ENCODE assay signal across 21 mouse cellular contexts in genomic region chr3:152243304-152243703, GRCm38 (mm10). TPM values are rescaled to one million over a fixed set of nuclear protein-coding genes. Genes with fewer than 3 reads are reported as not detected.
DNase-seq lines count a peak whose midpoint lies in the region; ATAC-seq and TF ChIP-seq lines count a peak whose summit lies in the region.
"Had no signal": no experiment of that assay in that cellular context is flagged by ENCODE, and none has a peak within 500 bp of the region (broad histone marks: within the 10 kb centered on the region; RNA-seq: fewer than 3 reads in every experiment).

No protein-coding gene starts in this region.

- TF ChIP-seq EP300 in CH12.LX (IDR thresholded peaks at IDR 0.05; ENCODE audit: low read length), result no peak

- 79% methylated on average over 4 of the region's 4 CpGs for WGBS in midbrain, embryonic 11.5 days
- WGBS in midbrain, postnatal 0 days, result 81% methylated on average over 4 of the region's 4 CpGs

- no peak for TF ChIP-seq CTCF in midbrain, postnatal 0 days (IDR thresholded peaks at IDR 0.05)
- no peak for TF ChIP-seq CTCF in CH12.LX (conservative IDR thresholded peaks at IDR 0.05 in 1 of 2, IDR thresholded peaks at IDR 0.05 in 1 of 2; ENCODE audit: low read depth in 2 of 2, low read length in 2 of 2)

- TF ChIP-seq POLR2A in CH12.LX (IDR thresholded peaks at IDR 0.05; ENCODE audit: low read depth, low read length) (peak; percentile 31; the same call in 1 of the 2 replicates), myocyte (IDR thresholded peaks at IDR 0.05; ENCODE audit: insufficient read length, low read depth) (no peak)

- no peak overlapping the region for H3K9ac ChIP-seq in midbrain, embryonic 11.5 days (ENCODE audit: low read length)
- H3K9ac ChIP-seq in midbrain, postnatal 0 days (replicated peaks; ENCODE audit: low read length, poor library complexity, severe bottlenecking), result no peak overlapping the region
- no peak overlapping the region for H3K9ac ChIP-seq in CH12.LX (ENCODE audit: insufficient read depth, low read depth)
- H3K9ac ChIP-seq: embryonic facial prominence, embryonic 12.5 days; forebrain, embryonic 13.5 days; forebrain, embryonic 15.5 days; forebrain, postnatal 0 days had no signal

- in situ Hi-C loops in CH12.LX (cut with MboI; ENCODE audit: low pct_ligation_motif_present, low pct_unique_long_range_greater_than_20kb, low sequenced_read_pairs), result no loop called here

- no peak for TF ChIP-seq RAD21 in CH12.LX (IDR thresholded peaks at IDR 0.05; ENCODE audit: low read depth, low read length)

- dilution Hi-C loops in CH12.LX (cut with MboI; ENCODE audit: extremely low pct_ligation_motif_present, extremely low pct_unique_long_range_greater_than_20kb, low sequenced_read_pairs), result no loop called here

- DNase-seq in midbrain, embryonic 11.5 days (ENCODE audit: low spot score, missing footprints), result peak; percentile 77
- DNase-seq in midbrain, postnatal 0 days (ENCODE audit: low spot score), result no peak
- DNase-seq in CH12.LX (ENCODE audit: extremely low read depth), result no peak
- no peak for DNase-seq in testis, postnatal 10 days (ENCODE audit: low spot score)
- DNase-seq: adrenal gland, adult 8-10 months; adrenal gland, postnatal 14 days; adrenal gland, postnatal 36 days; cerebellum, adult 11-12 months; cerebellum, adult 2 months; cerebellum, adult 9-10 months; cerebellum, postnatal 10 days; cerebellum, postnatal 25 days; forebrain, postnatal 0 days had no signal

- H3K79me2 ChIP-seq in CH12.LX (replicated peaks; ENCODE audit: control insufficient read depth, extremely low read depth, insufficient read depth, poor library complexity, severe bottlenecking) (no peaks in the 10 kb centered on the region), myocyte (ENCODE audit: control insufficient read depth, insufficient read depth) (no peaks in the 10 kb centered on the region)

- no peak overlapping the region for H3K4me3 ChIP-seq in midbrain, embryonic 11.5 days (ENCODE audit: low read depth, low read length)
- H3K4me3 ChIP-seq in midbrain, postnatal 0 days (ENCODE audit: low read depth, low read length), result no peak overlapping the region
- H3K4me3 ChIP-seq in CH12.LX (replicated peaks in 1 of 3; ENCODE audit: low read depth in 2 of 3, low read length in 2 of 3, poor library complexity in 1 of 3) (no peak overlapping the region), myocyte (no peak overlapping the region)
- H3K4me3 ChIP-seq: embryonic facial prominence, embryonic 10.5 days; embryonic facial prominence, embryonic 12.5 days; forebrain, embryonic 13.5 days; forebrain, embryonic 15.5 days had no signal

- no peaks in the 10 kb centered on the region for H3K27me3 ChIP-seq in midbrain, embryonic 11.5 days (ENCODE audit: control insufficient read depth, insufficient read depth, low read length)
- H3K27me3 ChIP-seq in midbrain, postnatal 0 days (ENCODE audit: insufficient read depth, low read length), result no peaks in the 10 kb centered on the region
- H3K27me3 ChIP-seq in CH12.LX (replicated peaks), result no peaks in the 10 kb centered on the region
- no peaks in the 10 kb centered on the region for H3K27me3 ChIP-seq in myocyte (ENCODE audit: control insufficient read depth, insufficient read depth, insufficient read length)
- H3K27me3 ChIP-seq: embryonic facial prominence, embryonic 12.5 days; forebrain, embryonic 13.5 days; forebrain, embryonic 15.5 days; Patski had no signal

- H3K4me2 ChIP-seq in midbrain, embryonic 11.5 days, result no peak overlapping the region
- no peak overlapping the region for H3K4me2 ChIP-seq in midbrain, postnatal 0 days (ENCODE audit: low read depth, low read length, poor library complexity, severe bottlenecking)
- H3K4me2 ChIP-seq in CH12.LX (ENCODE audit: insufficient read depth, low read depth, poor library complexity, severe bottlenecking) (no peak overlapping the region), myocyte (ENCODE audit: low read depth) (no peak overlapping the region)
- H3K4me2 ChIP-seq: embryonic facial prominence, embryonic 12.5 days; forebrain, embryonic 13.5 days; forebrain, embryonic 15.5 days had no signal

- H3K4me1 ChIP-seq in midbrain, embryonic 11.5 days (ENCODE audit: control insufficient read depth, insufficient read depth, low read length), result no peaks in the 10 kb centered on the region
- H3K4me1 ChIP-seq in midbrain, postnatal 0 days (ENCODE audit: insufficient read depth, low read length), result no peaks in the 10 kb centered on the region
- peaks cover 0 to 7% of the 10 kb centered on the region in 2 experiments; a peak in 1 of 4 replicates for H3K4me1 ChIP-seq in CH12.LX (ENCODE audit: control insufficient read depth in 1 of 2, insufficient read depth in 2 of 2)
- H3K4me1 ChIP-seq: embryonic facial prominence, embryonic 10.5 days; embryonic facial prominence, embryonic 12.5 days; forebrain, embryonic 13.5 days; forebrain, embryonic 15.5 days had no signal

- no peaks in the 10 kb centered on the region for H3K9me3 ChIP-seq in midbrain, embryonic 11.5 days (ENCODE audit: control insufficient read depth, low read length)
- H3K9me3 ChIP-seq in midbrain, postnatal 0 days (ENCODE audit: low read length), result no peaks in the 10 kb centered on the region
- no peaks in the 10 kb centered on the region for H3K9me3 ChIP-seq in CH12.LX (replicated peaks; ENCODE audit: low read length)
- H3K9me3 ChIP-seq: embryonic facial prominence, embryonic 10.5 days; embryonic facial prominence, embryonic 12.5 days; forebrain, embryonic 13.5 days; forebrain, embryonic 15.5 days; G1E had no signal

- ATAC-seq in midbrain, embryonic 11.5 days (ENCODE audit: low FRiP score), result no peak
- no peak for ATAC-seq in midbrain, postnatal 0 days (ENCODE audit: low FRiP score)
- ATAC-seq: activated CD4-positive, CD25-positive, alpha-beta regulatory T cell, adult 4 months; forebrain, embryonic 13.5 days; forebrain, embryonic 15.5 days; forebrain, postnatal 0 days; Patski had no signal

- H3ac ChIP-seq in myocyte (ENCODE audit: control insufficient read depth, insufficient read length), result no peak overlapping the region

- H3K36me3 ChIP-seq in midbrain, embryonic 11.5 days (ENCODE audit: control insufficient read depth, insufficient read depth, low read length), result no peaks in the 10 kb centered on the region; the same call in 1 of the 2 replicates
- H3K36me3 ChIP-seq in midbrain, postnatal 0 days (ENCODE audit: insufficient read depth, low read length), result peaks cover 4% of the 10 kb centered on the region
- peaks cover 15 to 56% of the 10 kb centered on the region in 2 experiments for H3K36me3 ChIP-seq in CH12.LX (replicated peaks in 1 of 2; ENCODE audit: control insufficient read depth in 1 of 2, insufficient read depth in 1 of 2, low read length in 1 of 2)
- H3K36me3 ChIP-seq in myocyte (ENCODE audit: control insufficient read depth, insufficient read depth), result peaks cover 77% of the 10 kb centered on the region

- H3K27ac ChIP-seq in midbrain, embryonic 11.5 days (ENCODE audit: low read depth, low read length), result no peak overlapping the region
- H3K27ac ChIP-seq in midbrain, postnatal 0 days (ENCODE audit: low read depth, low read length), result no peak overlapping the region
- no peak overlapping the region for H3K27ac ChIP-seq in CH12.LX (ENCODE audit: insufficient read depth, low read depth)
- H3K27ac ChIP-seq: embryonic facial prominence, embryonic 10.5 days; embryonic facial prominence, embryonic 12.5 days; forebrain, embryonic 13.5 days; forebrain, embryonic 15.5 days had no signal

TF ChIP-seq in CH12.LX, 34 proteins besides CTCF, POLR2A, EP300 and RAD21:
- TF ChIP-seq KAT2A (IDR thresholded peaks at IDR 0.05; ENCODE audit: insufficient replicate concordance, low read length), result no peak
- TF ChIP-seq CHD1 (IDR thresholded peaks at IDR 0.05; ENCODE audit: low read depth, low read length), result no peak
- TF ChIP-seq POLR2AphosphoS2 (IDR thresholded peaks at IDR 0.05; ENCODE audit: low read depth, low read length), result peak; percentile 84; the same call in 1 of the 2 replicates
- TF ChIP-seq GABPA (IDR thresholded peaks at IDR 0.05; ENCODE audit: insufficient replicate concordance, low read depth, low read length), result no peak
TF ChIP-seq in CH12.LX: peak in this region for 1.

TF ChIP-seq in myocyte, 11 proteins besides CTCF, POLR2A, EP300 and RAD21:
- no peak for TF ChIP-seq USF1 (IDR thresholded peaks at IDR 0.05; ENCODE audit: low read depth)
- no peak for TF ChIP-seq CEBPB (IDR thresholded peaks at IDR 0.05; ENCODE audit: insufficient read depth, poor library complexity, severe bottlenecking)
- TF ChIP-seq POLR2AphosphoS2 (IDR thresholded peaks at IDR 0.05; ENCODE audit: insufficient read length, low read depth), result peak; percentile 65
- no peak for TF ChIP-seq SRF (IDR thresholded peaks at IDR 0.05; ENCODE audit: control insufficient read depth, insufficient read length, low read depth)
- TF ChIP-seq REST (IDR thresholded peaks at IDR 0.05; ENCODE audit: insufficient read depth, insufficient read length), result no peak
- no peak for TF ChIP-seq MYOD1 (IDR thresholded peaks at IDR 0.05; ENCODE audit: control insufficient read depth in 1 of 3, insufficient read length in 2 of 3, low read depth in 2 of 3)

RNA-seq across cellular contexts. Expression of gene Nexn, which starts 22.8 kb away (rescaled TPM):
- polyA plus RNA-seq in midbrain, embryonic 11.5 days (2014; fragmentation: Nextera tagmentation; extraction: Ambion mirVana), result 2.6 and 4.2 TPM in 2 replicates
- total RNA-seq in midbrain, postnatal 0 days (2014; rRNA removed), result 0.11 and 0.28 TPM in 2 replicates
- polyA plus RNA-seq in midbrain, postnatal 0 days (2015; fragmentation: Nextera tagmentation; extraction: Ambion mirVana), result 1.5 and 2.3 TPM in 2 replicates
- total RNA-seq in CH12.LX (2012; rRNA removed) (0.08 TPM in 2 replicates), CH12.LX (2014; rRNA removed) (not detected in 2 replicates)
- polyA plus RNA-seq in CH12.LX (2012; ENCODE audit: insufficient read length, low read depth) (0.17 and 0.67 TPM in 2 replicates), myocyte (2012; fragmentation: generic; extraction: Trizol) (24.9 TPM)
- polyA plus RNA-seq: G1E had no signal

RNA-seq across cellular contexts. Expression of gene Fubp1, which starts 33.1 kb away (rescaled TPM):
- 452 and 457 TPM in 2 replicates for polyA plus RNA-seq in midbrain, embryonic 11.5 days (2014; fragmentation: Nextera tagmentation; extraction: Ambion mirVana)
- total RNA-seq in midbrain, postnatal 0 days (2014; rRNA removed), result 183 and 237 TPM in 2 replicates
- 94.6 and 127 TPM in 2 replicates for polyA plus RNA-seq in midbrain, postnatal 0 days (2015; fragmentation: Nextera tagmentation; extraction: Ambion mirVana)
- total RNA-seq in CH12.LX (2012; rRNA removed) (214 and 306 TPM in 2 replicates), CH12.LX (2014; rRNA removed) (333 and 398 TPM in 2 replicates)
- polyA plus RNA-seq in CH12.LX (2012; ENCODE audit: insufficient read length, low read depth) (224 and 237 TPM in 2 replicates), myocyte (2012; fragmentation: generic; extraction: Trizol) (27.9 TPM)

RNA-seq across cellular contexts. Expression of gene Dnajb4, which starts 33.2 kb away (rescaled TPM):
- polyA plus RNA-seq in midbrain, embryonic 11.5 days (2014; fragmentation: Nextera tagmentation; extraction: Ambion mirVana), result 26.6 and 29.0 TPM in 2 replicates
- 43.9 and 67.2 TPM in 2 replicates for total RNA-seq in midbrain, postnatal 0 days (2014; rRNA removed)
- polyA plus RNA-seq in midbrain, postnatal 0 days (2015; fragmentation: Nextera tagmentation; extraction: Ambion mirVana), result 47.1 and 50.3 TPM in 2 replicates
- total RNA-seq in CH12.LX (2012; rRNA removed) (11.7 and 14.9 TPM in 2 replicates), CH12.LX (2014; rRNA removed) (26.4 and 30.0 TPM in 2 replicates)
- polyA plus RNA-seq in CH12.LX (2012; ENCODE audit: insufficient read length, low read depth) (17.7 and 19.5 TPM in 2 replicates), myocyte (2012; fragmentation: generic; extraction: Trizol) (8.1 TPM)
